Mouse (Mus musculus) lung, postnatal 0 days (tissue): ENCODE measurements around the gene Bud23.

Source experiments
- CTCF ChIP-seq: IDR thresholded peaks from 2 replicates; pipeline ENCODE4 v1.5.1; 2016; ENCODE audit warnings: antibody characterized with exemption, mild to moderate bottlenecking
- EP300 ChIP-seq: IDR thresholded peaks from 2 replicates; pipeline ENCODE4 v1.6.1; 2016; ENCODE audit warnings: antibody characterized with exemption, mild to moderate bottlenecking, control low read depth

DNA sequence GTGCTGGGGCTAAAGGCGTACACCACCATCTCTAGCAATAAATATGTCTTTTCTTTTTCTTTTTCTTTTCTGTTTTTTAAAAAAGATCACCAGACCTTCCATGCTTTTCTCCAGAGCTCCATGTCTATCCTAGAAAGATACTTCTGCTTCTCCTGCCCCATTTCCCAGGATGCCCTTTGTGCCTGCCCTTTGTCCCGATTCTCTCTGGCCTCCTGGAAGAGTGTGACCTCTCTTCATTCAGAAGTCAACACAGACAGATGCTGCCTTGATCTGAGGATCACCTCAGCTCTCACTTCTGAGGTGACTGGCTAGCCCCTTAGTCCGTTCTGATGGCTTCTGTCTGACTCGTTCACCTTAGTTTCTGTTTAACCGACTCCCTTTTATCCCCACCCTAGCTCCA, 15.8 kb upstream of the Bud23 start:
- no peak for TF ChIP-seq CTCF
- no peak for TF ChIP-seq EP300
